Mouse (Mus musculus) kidney, adult 8-10 months (tissue): ENCODE results near the gene Osbpl9.

Experiments
- DNase-seq, 2 experiments: peaks; one replicate each; pipeline ENCODE4 v3.0.0; 2022

Gene Osbpl9

GRCm38 (mm10) chr4:109201582-109202424 is at the start of gene Osbpl9:
Gene Osbpl9, minus strand, starts transcription at chr4:109202272.
- DNase-seq, result peak; percentile 96 to 98

DNA sequence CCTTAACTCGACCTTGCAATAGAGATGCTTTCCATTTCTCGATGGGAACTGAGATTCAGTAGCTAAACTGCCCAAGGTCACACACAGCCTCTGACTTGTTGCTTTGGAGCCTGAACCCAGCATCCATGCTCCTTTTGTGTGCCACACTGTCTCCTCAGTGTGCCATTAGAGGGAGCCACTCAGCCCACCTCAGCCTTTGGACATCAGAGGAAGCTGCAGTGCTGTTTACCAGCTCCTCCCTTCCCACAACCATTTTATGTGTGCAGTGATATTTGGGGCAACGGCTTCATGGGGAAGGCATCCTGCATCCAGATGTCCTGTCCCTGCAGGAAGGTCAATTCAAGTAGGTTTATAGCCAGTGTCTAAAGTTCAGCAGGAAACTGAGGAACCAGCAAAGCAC is 49.5 kb upstream of the Osbpl9 start:
- DNase-seq, result peak; percentile 25 to 29

DNA sequence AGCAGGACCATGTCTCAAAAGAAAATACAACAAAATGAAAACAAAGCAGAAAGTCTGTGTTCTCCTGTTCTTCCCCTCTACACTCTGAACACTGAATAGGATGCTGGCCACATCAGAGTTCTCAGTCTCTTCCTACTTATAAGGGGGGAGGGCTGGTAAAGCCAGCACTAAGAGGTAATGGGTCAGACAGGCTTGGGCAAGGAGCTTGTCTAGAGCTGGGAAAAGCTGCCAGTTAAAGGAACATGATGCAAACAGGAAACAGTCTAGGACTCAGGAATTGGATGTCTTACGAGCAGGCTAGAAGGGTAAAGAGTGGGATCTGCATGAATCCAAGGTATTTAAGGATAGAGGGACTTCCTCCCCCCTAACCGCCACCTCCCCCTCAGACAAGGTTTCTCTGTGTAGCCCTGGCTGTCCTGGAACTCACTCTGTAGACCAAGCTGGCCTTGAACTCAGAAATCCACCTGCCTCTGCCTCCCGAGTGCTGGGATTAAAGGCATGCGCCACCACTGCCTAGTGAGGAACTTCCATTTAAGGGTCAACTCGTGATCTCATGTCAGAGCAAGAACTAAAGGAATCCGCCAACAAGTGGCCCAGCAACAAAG is 43.0 kb upstream of the Osbpl9 start:
- no peak for DNase-seq

DNA sequence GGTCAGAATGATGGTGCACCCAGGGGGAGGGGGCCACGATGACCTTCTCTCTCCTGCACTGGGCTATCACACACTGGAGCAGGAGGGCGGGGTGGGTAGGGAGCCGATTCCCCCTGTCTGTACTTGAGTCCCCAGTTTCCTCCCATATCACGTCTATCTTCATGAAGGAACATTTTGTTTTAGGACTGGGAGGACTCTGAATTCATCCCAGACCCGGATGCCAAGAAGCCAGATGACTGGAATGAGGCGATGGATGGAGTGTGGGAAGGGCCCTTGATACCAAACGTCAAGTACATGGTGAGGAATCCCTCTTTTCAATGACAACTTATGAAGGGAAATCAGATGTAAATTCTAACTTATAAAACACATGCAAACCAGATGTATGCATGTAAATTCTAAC is 42.4 kb upstream of the Osbpl9 start:
- no peak for DNase-seq

DNA sequence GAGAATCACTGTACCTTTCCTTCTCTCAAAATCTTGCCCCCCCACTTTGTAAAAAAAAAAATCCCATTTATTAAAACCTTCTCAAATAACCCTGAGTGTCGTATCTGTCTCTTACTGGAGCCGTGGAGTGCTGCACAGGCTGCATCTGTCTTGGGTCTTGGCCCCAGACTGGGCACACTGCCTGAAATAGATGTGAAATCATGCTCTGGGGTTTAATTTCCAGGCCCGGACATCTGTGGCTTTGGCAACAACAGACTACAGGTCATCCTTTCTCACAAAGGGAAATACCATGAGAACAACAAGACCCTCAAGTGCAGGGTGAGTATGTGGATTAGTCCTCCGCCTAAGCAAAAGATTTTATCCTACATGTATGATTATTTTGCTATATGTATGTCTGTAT is 39.9 kb upstream of the Osbpl9 start:
- DNase-seq, result no peak

DNA sequence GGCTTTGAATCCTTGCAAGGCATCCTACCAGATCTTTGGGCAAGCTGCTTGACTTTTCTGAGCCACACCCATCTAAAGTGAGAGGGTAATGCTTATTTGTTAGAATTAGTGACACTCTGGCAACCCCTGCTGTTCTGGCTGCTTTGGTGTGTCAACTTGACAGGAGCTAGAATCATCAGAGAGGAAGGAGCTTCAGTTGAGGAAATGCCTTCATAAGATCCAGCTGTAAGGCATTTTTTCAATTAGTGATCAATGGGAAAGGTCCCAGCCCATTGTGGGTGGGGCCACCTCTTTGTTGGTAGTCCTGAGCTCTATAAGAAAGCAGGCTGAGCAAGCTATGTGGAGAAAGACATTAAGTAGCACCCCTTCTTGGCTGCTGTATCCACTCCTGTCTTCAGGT is 39.1 kb upstream of the Osbpl9 start:
- DNase-seq, result no peak

DNA sequence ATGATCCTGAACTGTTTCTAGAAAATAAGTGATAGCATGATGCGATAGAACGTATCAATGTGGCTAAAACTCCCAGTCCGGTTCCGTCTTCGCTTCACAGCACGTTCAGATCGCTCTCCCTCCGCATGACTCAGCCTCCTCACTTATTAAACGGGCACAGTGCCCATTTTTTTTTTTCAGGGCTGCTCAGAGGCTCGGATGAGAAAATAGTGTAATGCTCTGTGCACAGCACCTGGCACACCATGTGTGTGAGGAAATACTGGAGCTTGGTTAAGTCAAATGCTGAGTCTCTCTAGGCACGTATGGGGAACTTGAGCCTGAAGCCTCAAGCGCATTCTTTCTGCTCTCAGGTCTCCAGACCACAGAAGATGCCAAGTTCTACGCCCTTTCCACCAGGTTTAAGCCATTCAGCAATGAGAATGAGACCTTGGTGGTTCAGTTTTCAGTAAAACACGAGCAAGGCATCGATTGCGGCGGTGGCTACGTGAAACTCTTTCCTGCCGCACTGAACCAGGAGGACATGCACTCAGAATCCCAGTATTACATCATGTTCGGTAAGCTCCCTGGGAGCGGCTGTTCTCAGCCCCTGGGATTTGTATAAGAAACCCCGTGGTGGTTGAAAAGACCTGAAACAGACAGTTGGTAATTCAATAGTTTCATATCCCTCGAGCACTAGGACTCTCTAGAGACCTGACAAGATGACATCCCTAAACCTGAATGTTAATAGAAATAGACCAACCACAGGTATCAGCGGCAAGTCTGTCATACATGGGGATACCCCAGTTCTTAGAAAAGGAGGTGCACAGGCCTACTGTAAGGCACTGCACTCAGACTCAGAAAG is 36.6 kb upstream of the Osbpl9 start:
- peak; percentile 61 to 68 for DNase-seq

GRCm38 (mm10) chr4:109236186-109236879 is 34.3 kb upstream of the Osbpl9 start:
- DNase-seq, result no peak

GRCm38 (mm10) chr4:109234806-109235350 is 32.8 kb upstream of the Osbpl9 start:
- DNase-seq, result peak in 1 of 2 experiments; percentile 10

- no peak for DNase-seq
Observed at GRCm38 (mm10) chr4:109234185-109234584, 32.1 kb upstream of the Osbpl9 start, which contains the start of gene Calr4. Gene Calr4, plus strand, starts transcription at chr4:109234485.

- DNase-seq, result no peak
Observed at GRCm38 (mm10) chr4:109229766-109230279, 27.8 kb upstream of the Osbpl9 start.

DNA sequence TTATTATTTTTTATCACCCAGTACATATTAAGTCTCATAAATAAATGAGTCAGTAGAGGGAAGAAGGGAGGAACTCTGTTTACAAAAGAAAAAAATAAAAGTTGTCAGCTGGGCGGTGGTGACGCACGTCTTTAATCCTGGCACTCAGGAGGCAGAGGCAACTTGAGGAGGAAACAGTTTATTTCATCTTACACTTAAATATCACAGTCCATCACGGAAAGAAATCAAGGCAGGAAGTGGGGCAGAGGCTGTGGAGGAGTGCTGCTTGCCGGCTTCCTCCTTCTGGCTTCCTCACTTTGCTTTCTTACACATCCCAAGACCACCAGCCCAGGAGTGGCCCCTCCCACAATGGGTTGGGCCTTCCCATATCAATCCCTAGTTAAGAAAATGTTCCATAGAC is 24.0 kb upstream of the Osbpl9 start:
- DNase-seq, result no peak

DNA sequence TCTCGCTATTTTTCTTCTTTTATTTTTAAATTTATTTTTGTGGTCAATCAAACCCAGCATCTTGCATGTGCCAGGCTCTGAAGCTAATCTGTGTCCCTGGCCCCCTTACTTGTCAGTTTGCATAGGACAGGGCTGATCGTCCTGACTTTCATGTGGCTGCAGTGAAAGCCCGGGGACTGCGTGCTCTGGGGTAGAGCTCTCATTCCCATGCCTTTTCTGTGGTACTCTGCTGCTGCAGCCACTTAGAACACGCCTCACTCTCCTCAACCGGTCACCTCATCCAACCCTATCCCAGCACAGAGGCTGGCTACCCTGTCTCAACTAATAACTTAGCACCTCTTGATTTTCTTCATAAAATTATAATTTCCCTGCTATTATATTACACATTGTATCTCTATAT is 23.5 kb upstream of the Osbpl9 start:
- DNase-seq, result no peak

DNA sequence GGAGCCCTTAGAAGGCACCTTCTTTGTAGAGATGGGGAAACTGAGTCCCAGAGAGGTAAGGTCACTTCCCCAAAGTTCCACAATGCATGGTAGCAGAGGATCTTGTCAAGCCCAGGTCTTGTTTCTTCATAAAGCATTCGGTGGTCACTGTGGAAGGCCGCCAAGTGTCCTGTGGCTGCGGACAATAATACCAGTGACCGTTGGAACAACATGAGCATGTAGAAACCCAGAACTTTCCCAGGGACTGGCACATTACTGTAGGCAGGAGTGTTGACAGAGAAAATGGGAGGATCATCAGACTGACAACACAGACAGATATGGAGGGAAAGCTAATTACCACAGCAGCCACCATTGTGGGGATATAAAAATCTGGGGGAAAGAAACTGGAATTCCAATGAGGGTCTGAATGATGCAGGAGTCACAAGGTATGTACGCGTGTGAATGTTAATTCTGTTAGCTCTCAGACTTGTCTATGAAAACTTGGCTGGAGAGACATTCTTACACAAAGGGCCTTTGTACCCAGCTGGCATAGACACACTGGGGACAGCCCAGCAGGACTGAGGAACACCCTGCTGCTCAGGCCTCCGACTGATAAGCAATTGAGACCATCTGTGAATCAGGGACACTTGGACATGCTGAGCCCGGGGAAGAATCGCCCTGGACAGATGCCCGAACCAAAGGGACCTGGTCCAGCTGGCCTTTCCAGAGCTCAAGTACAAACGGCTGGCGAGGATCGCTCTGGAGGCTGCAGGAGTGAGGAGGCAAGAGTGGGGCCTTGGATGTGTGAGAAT is 22.9 kb upstream of the Osbpl9 start:
- no peak for DNase-seq

DNA sequence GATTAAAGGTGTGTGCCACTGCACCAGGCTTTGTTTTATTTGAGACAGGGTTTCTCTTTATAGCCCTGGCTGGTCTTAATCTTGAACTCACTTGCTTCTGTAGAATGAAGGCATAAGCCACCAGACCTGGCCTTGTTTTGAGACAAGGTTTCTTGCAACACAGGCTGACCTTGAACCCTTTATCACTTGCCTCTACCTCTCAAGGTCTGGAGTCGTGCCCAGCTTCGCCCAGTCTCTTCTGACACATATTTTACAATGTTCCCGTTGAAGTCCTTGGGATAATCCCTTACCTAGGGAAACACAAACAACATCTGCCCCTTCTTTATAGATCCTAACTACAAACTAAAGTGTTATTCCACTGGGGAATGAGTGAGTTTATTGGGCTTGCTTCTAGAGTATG is 19.9 kb upstream of the Osbpl9 start:
- no peak for DNase-seq

DNA sequence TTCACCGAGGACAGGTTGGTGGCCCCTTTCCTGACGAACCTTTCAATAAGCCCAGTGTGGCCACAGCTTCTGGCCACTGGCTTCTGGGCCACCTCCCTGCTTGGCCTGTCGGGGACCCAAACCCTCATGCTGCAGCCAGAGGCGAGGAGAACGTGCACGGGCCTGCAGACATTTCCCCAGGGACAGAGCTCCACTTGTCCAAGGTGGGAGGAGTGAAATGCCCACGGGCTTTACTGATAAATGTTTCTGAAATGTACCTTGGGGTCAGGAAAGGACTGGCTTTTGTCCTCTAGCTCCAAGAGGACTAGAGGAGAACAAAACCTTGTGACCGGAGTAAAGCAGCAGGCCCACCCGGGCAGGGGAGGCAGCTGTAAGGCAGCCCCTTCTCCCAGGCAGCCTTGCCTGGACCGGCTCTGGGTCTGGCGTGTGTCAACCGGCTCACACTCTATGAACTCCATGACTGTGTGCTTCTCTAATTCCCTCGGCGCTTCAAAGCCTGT is 18.4 kb upstream of the Osbpl9 start:
- DNase-seq, result no peak

GRCm38 (mm10) chr4:109218008-109218407 is 15.9 kb upstream of the Osbpl9 start:
- no peak for DNase-seq

- DNase-seq, result no peak
Observed at GRCm38 (mm10) chr4:109213986-109214385, 11.9 kb upstream of the Osbpl9 start.

DNA sequence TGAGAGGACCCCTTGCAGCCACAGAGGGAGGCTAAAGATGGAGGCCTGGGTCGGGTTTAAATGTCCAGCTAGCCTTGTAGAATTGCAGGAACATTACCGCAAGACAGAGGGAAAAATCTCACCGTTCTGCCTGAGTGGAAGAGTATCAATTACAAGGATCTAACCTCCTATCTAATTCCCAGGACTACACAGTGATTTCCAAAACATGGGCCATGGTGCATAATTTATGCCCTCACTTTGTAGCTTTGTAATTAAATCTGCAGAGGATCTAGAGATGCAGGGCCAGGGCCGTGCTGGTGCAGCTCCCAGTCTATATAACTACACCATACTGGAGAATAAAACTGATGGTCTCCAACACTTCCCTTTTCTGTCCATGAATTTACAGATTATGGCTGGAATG is 8.8 kb upstream of the Osbpl9 start:
- no peak for DNase-seq

GRCm38 (mm10) chr4:109210253-109210652 is 8.2 kb upstream of the Osbpl9 start:
- no peak for DNase-seq

GRCm38 (mm10) chr4:109207524-109207923 is 5.5 kb upstream of the Osbpl9 start:
- no peak for DNase-seq
